Mouse (Mus musculus) testis, postnatal 10 days (tissue): ENCODE data around the gene 5330417C22Rik.

Experiments used
- DNase-seq: peaks from one replicate; pipeline ENCODE4 v3.0.0; 2021; ENCODE audit warnings: low spot score

Gene 5330417C22Rik

DNA sequence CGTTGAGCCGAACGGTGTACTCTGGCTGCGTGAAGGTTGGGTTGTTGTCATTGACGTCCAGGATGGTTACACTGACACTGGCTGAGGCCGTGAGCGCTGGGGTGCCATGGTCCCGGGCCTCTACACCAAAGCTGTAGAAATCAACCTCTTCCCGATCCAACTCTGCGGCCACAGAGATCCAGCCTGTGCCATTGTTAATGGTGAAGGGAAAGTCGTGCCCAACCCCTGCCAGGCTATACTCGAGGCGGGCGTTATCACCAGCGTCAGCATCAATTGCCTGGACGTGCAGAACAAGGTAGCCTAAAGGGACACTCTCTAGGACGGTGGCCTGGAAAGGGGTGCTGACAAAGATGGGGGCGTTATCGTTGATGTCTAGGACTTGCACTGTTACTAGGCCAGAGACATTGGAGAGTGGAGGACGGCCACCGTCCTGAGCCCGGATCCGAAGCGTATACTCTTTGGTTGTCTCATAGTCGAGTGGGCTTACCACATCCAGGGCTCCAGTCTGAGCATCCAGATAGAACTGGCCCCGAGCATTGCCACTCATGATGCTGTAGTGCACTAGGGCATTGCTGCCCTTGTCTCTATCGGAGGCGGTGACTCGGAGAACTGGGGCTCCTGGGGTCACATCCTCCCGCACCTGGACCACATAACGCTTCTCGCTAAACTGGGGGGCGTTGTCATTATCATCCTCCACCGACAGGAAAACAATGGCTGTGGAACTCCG lies 122.5 kb downstream of the 5330417C22Rik start:
- DNase-seq: no peak

DNA sequence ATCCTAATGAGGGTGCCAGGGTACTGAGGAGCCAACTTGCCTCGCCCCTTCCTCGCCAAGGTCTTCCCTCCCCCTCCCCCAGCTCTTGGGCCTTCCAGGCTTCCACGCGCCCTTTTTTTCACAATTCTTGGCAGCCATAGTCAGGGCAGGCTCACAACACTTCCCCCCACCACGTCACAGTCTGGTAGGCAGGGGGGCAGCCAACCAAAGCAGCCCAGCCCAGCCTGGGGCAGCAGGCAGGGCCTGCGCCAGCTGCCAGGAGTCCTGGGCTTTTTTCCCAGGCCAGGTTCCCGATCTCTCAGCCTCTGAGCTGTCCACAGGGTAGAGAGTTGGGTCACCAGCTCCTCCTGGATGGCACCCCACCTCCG lies 124.6 kb downstream of the 5330417C22Rik start:
- DNase-seq: no peak

DNA sequence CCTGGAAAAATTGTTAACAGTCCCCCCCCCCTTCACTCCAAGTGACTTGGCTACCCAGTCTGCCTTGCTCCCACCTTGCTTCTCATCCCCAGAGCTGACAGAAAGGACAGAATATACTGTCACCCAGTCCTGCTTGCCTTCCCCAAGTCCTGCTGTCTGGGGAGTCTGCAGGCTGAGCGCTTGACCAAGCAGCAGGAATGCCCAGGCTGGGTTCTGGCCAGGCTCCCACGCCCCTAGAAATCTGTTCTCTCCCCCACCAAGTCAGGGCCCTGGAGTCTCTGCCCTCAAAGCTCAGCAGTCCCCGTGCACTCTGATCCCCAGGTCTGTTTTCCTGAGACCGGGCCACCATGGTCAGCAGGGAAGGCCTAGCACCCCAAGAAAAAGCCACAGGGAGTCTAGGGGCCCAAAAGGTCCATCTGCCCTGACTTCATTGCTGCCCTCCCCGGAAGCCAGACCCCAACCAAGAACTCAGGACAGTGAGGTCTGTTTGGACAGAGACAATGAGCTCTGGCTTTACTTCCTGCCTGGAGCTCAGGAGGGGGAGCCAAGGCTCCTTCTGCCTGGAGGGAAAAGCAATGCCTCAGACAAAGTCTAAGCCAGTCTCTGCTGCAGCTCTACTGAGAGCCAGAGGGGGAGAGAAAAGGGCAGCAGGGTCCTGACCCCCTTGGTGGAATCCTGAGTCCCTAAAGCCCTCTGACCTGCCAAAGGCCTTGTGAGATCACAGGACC lies 125.1 kb downstream of the 5330417C22Rik start:
- DNase-seq: no peak

DNA sequence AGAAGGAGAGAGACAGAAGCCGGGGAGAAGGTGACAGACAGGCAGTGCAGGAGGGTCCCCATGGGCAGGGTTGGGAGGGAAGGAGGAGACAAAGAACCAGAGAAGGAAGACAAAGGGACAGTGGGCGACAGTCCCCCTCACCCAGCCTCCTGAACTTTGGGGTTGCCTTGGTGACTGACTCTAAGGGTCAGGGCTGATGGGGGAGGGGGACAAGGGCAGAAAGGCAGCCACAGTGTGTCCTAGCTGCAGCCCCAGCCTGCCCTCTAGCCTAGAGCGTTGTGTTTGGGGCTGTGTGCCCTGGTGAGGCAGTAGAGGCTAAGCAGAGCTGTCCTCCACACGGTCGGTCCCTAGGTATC lies 126.0 kb downstream of the 5330417C22Rik start:
- DNase-seq: no peak

DNA sequence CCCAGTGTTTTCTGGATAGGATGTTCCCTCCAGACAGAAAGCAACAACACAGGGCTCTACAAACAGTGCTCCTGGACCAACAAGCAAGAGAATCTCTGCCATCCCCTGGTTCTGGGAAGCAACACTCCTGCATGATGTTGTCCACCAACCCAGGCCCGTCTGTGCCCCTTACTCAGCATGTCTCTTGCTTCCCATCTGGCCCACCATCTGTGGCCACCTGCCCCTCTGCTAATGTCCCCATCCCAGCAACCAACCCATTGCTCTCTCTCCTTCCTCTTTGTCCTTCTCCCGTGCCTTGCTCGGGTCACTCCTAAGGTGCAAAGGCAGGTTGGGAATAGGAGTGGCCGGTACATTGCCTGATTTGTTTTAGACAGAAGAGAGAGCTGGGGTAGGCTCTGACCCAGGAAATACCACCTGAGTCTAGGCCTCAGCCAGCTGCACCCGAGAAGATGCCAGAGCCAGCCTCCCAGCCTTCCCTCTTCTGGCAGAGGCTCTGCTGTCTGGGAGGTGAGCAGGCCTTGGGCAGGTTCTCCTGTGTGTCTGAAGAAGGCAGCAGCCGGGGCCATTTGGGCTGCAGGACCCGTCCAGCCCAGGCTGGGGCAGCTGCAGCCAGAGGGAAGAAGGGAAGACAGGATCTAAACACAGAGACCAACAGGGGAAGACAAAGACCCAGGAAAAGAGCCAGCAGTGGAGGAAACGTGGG lies 126.5 kb downstream of the 5330417C22Rik start:
- no peak for DNase-seq

DNA sequence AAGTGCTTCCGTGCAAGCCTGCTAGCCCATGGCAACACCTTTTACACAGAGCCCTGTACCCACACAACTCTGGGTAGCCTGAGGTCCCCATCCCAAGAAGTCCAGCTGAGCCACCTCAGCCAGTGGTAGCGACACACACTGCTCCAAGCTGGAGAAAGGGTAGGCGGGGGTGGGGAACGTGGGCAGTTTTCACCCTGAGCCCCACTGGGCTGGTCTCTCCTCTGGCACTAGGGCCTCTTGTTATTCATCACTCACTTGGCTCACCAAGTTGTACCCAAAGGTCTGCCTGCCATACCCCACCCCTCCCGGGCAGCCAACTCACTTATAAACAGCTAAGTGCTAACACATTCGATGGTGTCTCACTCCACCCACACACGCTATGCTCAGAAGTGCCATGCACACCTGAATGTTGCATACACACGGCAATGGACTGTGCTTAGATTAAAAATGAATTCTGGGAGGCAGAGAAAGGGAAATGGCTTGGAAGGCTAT lies 127.8 kb downstream of the 5330417C22Rik start:
- no peak for DNase-seq

DNA sequence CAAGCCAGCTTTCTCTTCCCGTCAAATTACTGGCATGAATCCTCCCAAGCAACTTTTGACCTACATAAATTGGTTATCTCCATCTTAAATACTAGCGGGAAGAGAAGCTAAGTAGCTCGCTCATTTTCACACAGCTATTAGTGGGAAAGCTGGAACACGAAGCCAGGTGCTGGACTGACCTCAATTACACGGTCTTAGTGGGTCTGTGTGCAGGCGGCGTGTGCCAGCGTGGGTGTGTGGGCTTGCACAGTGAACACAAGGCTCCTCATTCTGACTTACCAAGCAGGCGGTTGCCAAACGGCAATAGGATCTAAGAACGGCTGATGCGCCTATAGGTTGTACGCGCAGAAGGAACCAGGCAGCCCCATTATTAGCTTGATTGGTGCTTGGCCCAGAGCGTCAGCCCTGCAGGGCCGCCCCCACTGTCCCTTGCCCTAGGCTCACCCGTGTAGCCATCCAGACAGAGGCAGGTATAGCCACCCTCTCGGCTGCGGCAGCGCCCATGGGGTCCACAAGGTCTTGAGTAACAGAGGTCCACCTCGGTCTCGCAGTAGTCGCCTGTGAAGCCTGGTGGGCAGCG lies 129.9 kb downstream of the 5330417C22Rik start:
- DNase-seq: no peak
